Mouse (Mus musculus) spleen, adult 2 months (tissue): ENCODE results near the gene Lima1. TPM values are rescaled to one million over a fixed set of nuclear protein-coding genes. Genes with fewer than 3 reads are reported as not detected.
A peak's percentile ranks its signal among the peaks of the same experiment; 100 is the strongest.

Source experiments
- DNase-seq, 2 experiments: peaks; one replicate each; pipeline versions ENCODE4 v3.0.0 to v3.0.0-alpha.2; 2012 to 2021; ENCODE audit warnings: low spot score in 2 of 2, low read depth in 1 of 2
- H3K27ac ChIP-seq: fragments of 200-500 bp; 2 replicates; pipeline ENCODE4 v1.5.1; 2012; ENCODE audit warnings: low read length, inconsistent platforms; ENCODE audit not compliant: insufficient read depth
- H3K27me3 ChIP-seq: fragments of 200-500 bp; 2 replicates; pipeline ENCODE4 v1.6.1; 2012; ENCODE audit warnings: mild to moderate bottlenecking, moderate library complexity, low read length, inconsistent platforms; ENCODE audit not compliant: control insufficient read depth, insufficient read depth
- H3K36me3 ChIP-seq: fragments of 200-500 bp; 2 replicates; pipeline ENCODE4 v1.6.1; 2012; ENCODE audit warnings: mild to moderate bottlenecking, low read length, inconsistent platforms; ENCODE audit not compliant: control insufficient read depth, insufficient read depth
- H3K4me1 ChIP-seq: fragments of 200-500 bp; 2 replicates; pipeline ENCODE4 v1.6.1; 2011; ENCODE audit warnings: inconsistent platforms; ENCODE audit not compliant: control insufficient read depth, insufficient read depth, insufficient read length
- H3K4me3 ChIP-seq: fragments of 200-500 bp; 2 replicates; pipeline ENCODE4 v1.5.1; 2011; ENCODE audit warnings: mild to moderate bottlenecking, inconsistent platforms; ENCODE audit not compliant: insufficient read depth, insufficient read length; ENCODE audit errors: extremely low read depth
- CTCF ChIP-seq: fragments of 200-500 bp; IDR thresholded peaks from 2 replicates; pipeline ENCODE4 v1.5.1; 2011; ENCODE audit warnings: mild to moderate bottlenecking, inconsistent platforms; ENCODE audit not compliant: insufficient read depth, insufficient read length, insufficient replicate concordance; ENCODE audit errors: extremely low read depth
- POLR2A ChIP-seq: fragments of 200-500 bp; IDR thresholded peaks from 2 replicates; pipeline ENCODE4 v1.6.1; 2011; ENCODE audit warnings: low read depth, low read length, inconsistent platforms
- WGBS: fragments of 180-500 bp; shearing (Covaris S2); methylation state at CpG from one replicate; pipeline ENCODE4 v1.1.7; 2018; 5-methylcytosine and 5-hydroxymethylcytosine counted together
- polyA plus RNA-seq: library from polyadenylated mRNA; depleted of rRNA; stranded (reverse); fragments of >200 nt; gene quantifications from 2 replicates; pipeline ENCODE4 v1.2.3, GENCODE M21; 2012; rRNA removed

The Lima1 gene
- polyA plus RNA-seq, 1 experiment = 7.7 TPM

GRCm38 (mm10) chr15:99740229-99740628, 135.0 kb downstream of the Lima1 start:
- 87% methylated on average over 4 of the region's 4 CpGs for WGBS

GRCm38 (mm10) chr15:99736675-99737074, 138.6 kb downstream of the Lima1 start:
- H3K27ac ChIP-seq = no peak overlapping the region
- H3K36me3 ChIP-seq = peaks cover 32% of the 10 kb centered on the region
- no peak overlapping the region for H3K4me3 ChIP-seq
- DNase-seq = no peak
- no peaks in the 10 kb centered on the region for H3K4me1 ChIP-seq
- no peak for TF ChIP-seq CTCF
- TF ChIP-seq POLR2A = no peak
- WGBS = 90% methylated on average over 11 of the region's 11 CpGs
- H3K27me3 ChIP-seq = no peaks in the 10 kb centered on the region

More at GRCm38 (mm10) chr15:99740229-99740628, 135.0 kb downstream of the Lima1 start:
- TF ChIP-seq POLR2A (no peak), CTCF (no peak)
- H3K4me1 ChIP-seq = no peaks in the 10 kb centered on the region
- H3K27me3 ChIP-seq = no peaks in the 10 kb centered on the region
- H3K27ac ChIP-seq = no peak overlapping the region
- peaks cover 33% of the 10 kb centered on the region for H3K36me3 ChIP-seq
- no peak overlapping the region for H3K4me3 ChIP-seq
- DNase-seq = no peak

DNA sequence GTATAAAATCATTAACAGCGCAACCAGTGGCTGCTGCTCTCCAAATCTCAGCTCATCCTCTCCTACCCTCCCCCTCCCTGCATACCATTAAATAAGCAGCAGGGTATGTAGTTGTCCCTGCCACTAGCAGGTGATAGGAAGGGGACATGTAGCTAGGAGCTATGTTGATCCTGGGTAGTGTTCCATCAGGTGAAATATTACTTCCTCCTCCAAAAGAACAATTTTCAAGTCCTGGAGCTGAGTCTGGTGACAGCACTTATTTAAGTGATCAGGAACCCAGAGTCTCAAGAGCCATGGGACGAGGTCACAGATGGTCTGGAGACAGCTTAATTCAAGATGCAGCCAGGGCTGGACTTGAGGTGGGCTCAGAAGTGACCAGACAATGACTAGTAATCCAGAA, 139.6 kb downstream of the Lima1 start:
- H3K27me3 ChIP-seq = no peaks in the 10 kb centered on the region
- no peak overlapping the region for H3K27ac ChIP-seq
- H3K36me3 ChIP-seq = peaks cover 29% of the 10 kb centered on the region
- TF ChIP-seq POLR2A (no peak), CTCF (no peak)
- WGBS = 93% methylated on average over 2 of the region's 2 CpGs
- DNase-seq = peak in 1 of 2 experiments; percentile 100
- H3K4me1 ChIP-seq = no peaks in the 10 kb centered on the region
- H3K4me3 ChIP-seq = no peak overlapping the region

- WGBS = 95% methylated on average over 5 of the region's 5 CpGs
- no peak overlapping the region for H3K27ac ChIP-seq
- H3K4me3 ChIP-seq = no peak overlapping the region
- no peaks in the 10 kb centered on the region for H3K4me1 ChIP-seq
- peaks cover 20% of the 10 kb centered on the region for H3K36me3 ChIP-seq
- no peak for TF ChIP-seq POLR2A
- TF ChIP-seq CTCF = no peak
- DNase-seq = no peak
- no peaks in the 10 kb centered on the region for H3K27me3 ChIP-seq
Observed at GRCm38 (mm10) chr15:99733186-99733585, 142.1 kb downstream of the Lima1 start.

DNA sequence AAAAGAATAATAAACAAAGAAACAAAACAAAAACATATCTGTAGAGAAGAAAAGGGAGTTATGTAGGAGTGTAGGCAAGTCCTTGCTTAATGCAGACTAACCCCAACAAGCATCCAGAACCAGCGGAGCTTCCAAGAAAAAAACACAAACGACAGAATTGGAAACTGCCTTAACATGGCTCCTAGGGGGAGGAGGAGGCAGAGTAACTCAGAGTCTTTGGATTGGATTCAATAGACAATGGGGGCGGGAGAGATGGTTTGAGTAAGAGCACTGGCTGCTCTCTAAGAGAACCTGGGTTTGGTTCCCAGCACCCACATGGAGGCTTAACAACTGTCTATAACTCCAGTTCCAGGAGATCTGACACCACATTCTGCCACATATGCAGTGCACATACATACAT, 143.6 kb downstream of the Lima1 start:
- Histone ChIP-seq H3K4me1 (no peaks in the 10 kb centered on the region), H3K27me3 (no peaks in the 10 kb centered on the region), H3K36me3 (peaks cover 14% of the 10 kb centered on the region), H3K27ac (no peak overlapping the region), H3K4me3 (no peak overlapping the region)
- 93% methylated on average over 3 of the region's 3 CpGs for WGBS
- no peak for TF ChIP-seq CTCF
- no peak for TF ChIP-seq POLR2A
- no peak for DNase-seq

DNA sequence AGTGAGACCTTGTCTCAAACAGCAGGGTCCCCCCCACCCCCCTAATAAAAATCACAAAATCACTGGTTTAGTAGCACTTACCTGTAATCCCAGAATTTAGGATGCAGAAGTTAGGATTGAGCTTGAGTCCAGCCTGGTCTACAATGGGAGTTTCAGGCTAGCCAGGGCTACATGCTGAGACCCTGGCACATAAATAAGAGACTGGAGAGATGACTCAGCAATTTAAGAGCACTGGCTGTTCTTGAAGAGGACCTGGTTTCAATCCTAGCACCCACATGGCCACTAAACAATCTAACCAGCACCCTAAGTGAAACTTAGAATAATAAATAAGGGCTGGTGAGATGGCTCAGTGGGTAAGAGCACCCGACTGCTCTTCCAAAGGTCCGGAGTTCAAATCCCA, 144.1 kb downstream of the Lima1 start:
- DNase-seq = no peak
- WGBS = 100% methylated on average over 2 of the region's 2 CpGs
- TF ChIP-seq POLR2A (no peak), CTCF (no peak)
- H3K27me3 ChIP-seq = no peaks in the 10 kb centered on the region
- H3K36me3 ChIP-seq = peaks cover 13% of the 10 kb centered on the region
- no peaks in the 10 kb centered on the region for H3K4me1 ChIP-seq
- no peak overlapping the region for H3K27ac ChIP-seq
- H3K4me3 ChIP-seq = no peak overlapping the region

GRCm38 (mm10) chr15:99729056-99729783, 146.0 kb downstream of the Lima1 start:
- Histone ChIP-seq H3K4me1 (peaks cover 6% of the 10 kb centered on the region; the same call in 1 of the 2 replicates), H3K36me3 (peaks cover 2% of the 10 kb centered on the region), H3K4me3 (no peak overlapping the region), H3K27ac (no peak overlapping the region), H3K27me3 (no peaks in the 10 kb centered on the region)
- WGBS = 95% methylated on average over 4 of the region's 4 CpGs
- TF ChIP-seq POLR2A = no peak
- TF ChIP-seq CTCF = no peak
- no peak for DNase-seq

Other genes with a start within 250 kb of the Lima1 start
- 12.7 and 15.7 TPM in 2 replicates for gene Racgap1, start 223.8 kb downstream of the Lima1 start, polyA plus RNA-seq
- gene Asic1, start 205.1 kb downstream of the Lima1 start, polyA plus RNA-seq = 1.3 and 2.0 TPM in 2 replicates
- 24.7 and 35.0 TPM in 2 replicates for gene Smarcd1, start 173.3 kb downstream of the Lima1 start, polyA plus RNA-seq
- gene Gm17349, start 170.0 kb downstream of the Lima1 start, polyA plus RNA-seq = 0.80 and 1.0 TPM in 2 replicates
- gene Gpd1, start 157.9 kb downstream of the Lima1 start, polyA plus RNA-seq = 5.3 and 8.5 TPM in 2 replicates
- gene Cox14, start 149.8 kb downstream of the Lima1 start, polyA plus RNA-seq = 109 and 168 TPM in 2 replicates
- gene Cers5, start 102.6 kb downstream of the Lima1 start, polyA plus RNA-seq = 27.2 and 30.0 TPM in 2 replicates
- gene Fam186a, start 91.6 kb upstream of the Lima1 start, polyA plus RNA-seq = not detected in 2 replicates
- 27.5 and 37.6 TPM in 2 replicates for gene Larp4, start 94.6 kb upstream of the Lima1 start, polyA plus RNA-seq
- 12.2 and 13.6 TPM in 2 replicates for gene Dip2b, start 163.2 kb upstream of the Lima1 start, polyA plus RNA-seq